Mouse (Mus musculus): ENCODE results near the gene Cys1. TPM values are rescaled to one million over a fixed set of nuclear protein-coding genes. Genes with fewer than 3 reads are reported as not detected.
"Not testable (repeated sequence)": the region's sequence is repeated elsewhere in the genome, so short reads cannot be mapped to it uniquely, and the experiment has no call there.

Gene Cys1
- polyA plus RNA-seq, 1 experiment from 2014 or later = 10.7 TPM

DNA sequence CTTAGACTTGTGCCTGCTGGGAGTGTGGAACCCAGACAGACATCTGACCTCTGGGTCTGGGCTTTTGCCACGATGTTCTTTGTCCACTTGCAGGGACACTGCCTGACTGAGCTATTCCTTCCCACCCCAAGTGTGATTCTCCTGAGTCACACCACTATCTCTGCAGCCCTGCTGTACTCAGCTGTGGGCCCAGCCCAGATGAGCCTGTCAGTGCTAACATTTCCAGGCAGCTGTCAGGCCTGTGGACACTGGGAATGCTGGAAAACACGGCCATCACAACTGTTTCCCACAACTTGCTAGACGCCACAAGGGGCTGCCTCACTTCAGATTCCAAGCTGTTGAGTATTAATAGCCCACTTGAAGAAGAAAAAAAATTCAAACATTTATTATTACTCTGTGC, 21.4 kb upstream of the Cys1 start:
- Histone ChIP-seq H3K27ac (ENCODE audit: low read depth, low read length) (no peak overlapping the region), H3K9ac (ENCODE audit: low read depth, low read length) (no peak overlapping the region), H3K4me1 (ENCODE audit: control insufficient read depth, insufficient read depth, low read length) (peaks cover 5% of the 10 kb centered on the region; the same call in 1 of the 2 replicates), H3K27me3 (ENCODE audit: control insufficient read depth, insufficient read depth, low read length) (no peaks in the 10 kb centered on the region), H3K4me3 (ENCODE audit: low read length) (no peak overlapping the region), H3K9me3 (ENCODE audit: control insufficient read depth, low read length) (no peaks in the 10 kb centered on the region), H3K4me2 (replicated peaks; ENCODE audit: low read depth, low read length) (no peak overlapping the region), H3K36me3 (ENCODE audit: control insufficient read depth, insufficient read depth, low read length) (no peaks in the 10 kb centered on the region)
- no peak for ATAC-seq (ENCODE audit: low FRiP score, low TSS enrichment)
- 90% methylated on average over 3 of the region's 3 CpGs for WGBS

DNA sequence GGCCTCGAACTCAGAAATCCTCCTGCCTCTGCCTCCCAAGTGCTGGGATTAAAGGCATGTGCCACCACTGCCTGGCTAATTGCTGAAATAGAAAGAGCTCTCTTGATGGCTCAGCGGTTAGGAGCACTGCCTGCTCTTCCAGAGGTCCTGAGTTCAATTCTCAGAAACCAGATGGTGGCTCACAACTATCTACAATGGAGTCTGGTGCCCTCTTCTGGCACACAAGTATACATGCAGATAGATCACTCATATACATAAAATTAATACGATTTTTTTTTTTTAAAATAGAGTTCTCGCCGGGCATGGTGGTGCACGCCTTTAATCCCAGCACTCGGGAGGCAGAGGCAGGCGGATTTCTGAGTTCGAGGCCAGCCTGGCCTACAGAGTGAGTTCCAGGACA, 20.0 kb upstream of the Cys1 start:
- 86% methylated on average over 9 of the region's 9 CpGs for WGBS
- H3K4me2 ChIP-seq (replicated peaks; ENCODE audit: low read depth, low read length); H3K36me3 ChIP-seq (ENCODE audit: control insufficient read depth, insufficient read depth, low read length); H3K27ac ChIP-seq (ENCODE audit: low read depth, low read length); H3K4me1 ChIP-seq (ENCODE audit: control insufficient read depth, insufficient read depth, low read length); H3K9me3 ChIP-seq (ENCODE audit: control insufficient read depth, low read length); ATAC-seq (ENCODE audit: low FRiP score, low TSS enrichment); H3K27me3 ChIP-seq (ENCODE audit: control insufficient read depth, insufficient read depth, low read length); H3K9ac ChIP-seq (ENCODE audit: low read depth, low read length); H3K4me3 ChIP-seq (ENCODE audit: low read length): not testable (repeated sequence)

DNA sequence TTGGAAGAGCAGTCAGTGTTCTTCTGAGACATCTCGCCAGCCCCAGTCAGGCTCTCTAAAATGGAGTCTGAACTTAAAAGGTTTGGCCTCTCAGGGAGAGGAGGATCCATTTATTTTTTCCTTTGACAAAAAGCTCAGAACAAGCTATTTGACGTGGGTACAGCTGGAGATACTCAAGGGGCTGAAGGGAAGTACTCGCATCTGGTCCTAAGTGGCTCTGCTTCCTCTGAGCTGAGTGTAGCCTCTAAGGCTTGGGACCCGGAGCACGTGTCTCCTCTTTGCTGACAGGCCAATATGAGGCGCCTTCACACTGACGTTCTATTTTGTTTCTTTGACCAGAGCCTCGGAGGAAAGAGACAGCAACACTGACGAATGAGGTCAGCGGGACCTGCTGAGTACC, 18.0 kb upstream of the Cys1 start:
- H3K4me3 ChIP-seq (ENCODE audit: low read length) = no peak overlapping the region
- H3K9ac ChIP-seq (ENCODE audit: low read depth, low read length) = no peak overlapping the region
- no peaks in the 10 kb centered on the region for H3K36me3 ChIP-seq (ENCODE audit: control insufficient read depth, insufficient read depth, low read length)
- H3K27ac ChIP-seq (ENCODE audit: low read depth, low read length) = no peak overlapping the region
- ATAC-seq (ENCODE audit: low FRiP score, low TSS enrichment) = no peak
- H3K4me1 ChIP-seq (ENCODE audit: control insufficient read depth, insufficient read depth, low read length) = no peaks in the 10 kb centered on the region
- 53% methylated on average over 10 of the region's 10 CpGs for WGBS
- no peaks in the 10 kb centered on the region for H3K9me3 ChIP-seq (ENCODE audit: control insufficient read depth, low read length)
- H3K4me2 ChIP-seq (replicated peaks; ENCODE audit: low read depth, low read length) = no peak overlapping the region
- no peaks in the 10 kb centered on the region for H3K27me3 ChIP-seq (ENCODE audit: control insufficient read depth, insufficient read depth, low read length)

DNA sequence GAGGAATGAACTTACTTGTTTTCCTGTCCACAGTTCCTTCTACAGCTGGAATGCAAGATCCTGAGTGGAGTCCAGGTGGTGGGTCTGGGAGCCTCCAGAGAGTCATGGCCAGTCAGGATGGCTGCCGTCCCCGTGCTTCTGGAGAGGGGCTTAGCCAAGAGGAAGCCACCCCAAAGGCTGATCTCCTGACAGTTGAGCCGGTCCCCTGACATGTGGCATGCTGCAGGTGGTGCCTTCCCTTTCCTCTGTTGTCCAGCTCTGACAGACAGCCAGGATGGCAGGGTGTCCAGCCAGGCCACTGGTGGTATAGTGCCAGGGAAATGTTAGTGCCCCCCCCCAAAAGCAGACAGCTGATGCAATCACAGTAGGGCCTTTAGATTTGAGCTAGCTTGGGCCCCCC, 16.9 kb upstream of the Cys1 start:
- no peaks in the 10 kb centered on the region for H3K4me1 ChIP-seq (ENCODE audit: control insufficient read depth, insufficient read depth, low read length)
- no peak overlapping the region for H3K4me3 ChIP-seq (ENCODE audit: low read length)
- no peaks in the 10 kb centered on the region for H3K36me3 ChIP-seq (ENCODE audit: control insufficient read depth, insufficient read depth, low read length)
- H3K4me2 ChIP-seq (replicated peaks; ENCODE audit: low read depth, low read length) = no peak overlapping the region
- H3K9ac ChIP-seq (ENCODE audit: low read depth, low read length) = no peak overlapping the region
- no peak overlapping the region for H3K27ac ChIP-seq (ENCODE audit: low read depth, low read length)
- H3K9me3 ChIP-seq (ENCODE audit: control insufficient read depth, low read length) = no peaks in the 10 kb centered on the region
- WGBS = 74% methylated on average over 3 of the region's 3 CpGs
- no peaks in the 10 kb centered on the region for H3K27me3 ChIP-seq (ENCODE audit: control insufficient read depth, insufficient read depth, low read length)
- ATAC-seq (ENCODE audit: low FRiP score, low TSS enrichment) = no peak

DNA sequence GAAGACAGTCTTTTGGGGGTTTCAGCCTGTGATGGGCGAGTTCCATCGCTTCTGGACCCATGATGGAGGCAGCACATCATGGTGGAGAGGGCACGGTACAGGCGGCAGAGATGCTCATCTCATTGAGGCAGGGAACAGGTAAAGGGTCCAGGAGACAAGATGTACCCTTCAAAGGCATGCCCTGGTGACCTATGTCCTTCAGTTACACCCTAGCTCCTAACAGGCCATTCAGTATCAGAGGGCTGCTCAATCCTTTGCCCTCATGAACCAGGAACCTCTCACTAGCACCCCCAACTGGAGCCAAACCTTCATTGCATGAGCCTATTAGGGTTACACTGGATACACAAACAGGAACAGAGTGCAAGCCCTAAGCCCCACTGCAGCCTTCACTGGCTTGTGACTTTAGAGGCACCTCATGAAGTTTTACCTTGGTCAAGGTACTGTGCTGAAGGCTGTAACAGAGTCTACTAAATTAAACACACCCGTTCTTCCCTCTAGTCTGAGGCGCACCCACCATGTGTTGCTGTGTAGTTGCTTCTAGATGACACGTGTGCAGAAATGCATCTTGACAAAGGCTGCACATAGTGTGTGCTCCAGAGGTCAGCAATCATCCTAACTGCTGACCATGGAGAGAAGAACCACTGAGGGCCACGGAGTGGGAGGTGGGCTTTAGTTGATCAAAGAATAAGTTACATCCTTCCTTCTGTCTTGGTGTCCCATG, 16.0 kb upstream of the Cys1 start:
- Histone ChIP-seq H3K9ac (ENCODE audit: low read depth, low read length) (no peak overlapping the region), H3K9me3 (ENCODE audit: control insufficient read depth, low read length) (no peaks in the 10 kb centered on the region), H3K4me3 (ENCODE audit: low read length) (no peak overlapping the region), H3K4me1 (ENCODE audit: control insufficient read depth, insufficient read depth, low read length) (no peaks in the 10 kb centered on the region), H3K27ac (ENCODE audit: low read depth, low read length) (no peak overlapping the region), H3K36me3 (ENCODE audit: control insufficient read depth, insufficient read depth, low read length) (no peaks in the 10 kb centered on the region), H3K27me3 (ENCODE audit: control insufficient read depth, insufficient read depth, low read length) (no peaks in the 10 kb centered on the region), H3K4me2 (replicated peaks; ENCODE audit: low read depth, low read length) (no peak overlapping the region)
- peak; percentile 25; the same call in 1 of the 2 replicates for ATAC-seq (ENCODE audit: low FRiP score, low TSS enrichment)
- 56% methylated on average over 8 of the region's 8 CpGs for WGBS

DNA sequence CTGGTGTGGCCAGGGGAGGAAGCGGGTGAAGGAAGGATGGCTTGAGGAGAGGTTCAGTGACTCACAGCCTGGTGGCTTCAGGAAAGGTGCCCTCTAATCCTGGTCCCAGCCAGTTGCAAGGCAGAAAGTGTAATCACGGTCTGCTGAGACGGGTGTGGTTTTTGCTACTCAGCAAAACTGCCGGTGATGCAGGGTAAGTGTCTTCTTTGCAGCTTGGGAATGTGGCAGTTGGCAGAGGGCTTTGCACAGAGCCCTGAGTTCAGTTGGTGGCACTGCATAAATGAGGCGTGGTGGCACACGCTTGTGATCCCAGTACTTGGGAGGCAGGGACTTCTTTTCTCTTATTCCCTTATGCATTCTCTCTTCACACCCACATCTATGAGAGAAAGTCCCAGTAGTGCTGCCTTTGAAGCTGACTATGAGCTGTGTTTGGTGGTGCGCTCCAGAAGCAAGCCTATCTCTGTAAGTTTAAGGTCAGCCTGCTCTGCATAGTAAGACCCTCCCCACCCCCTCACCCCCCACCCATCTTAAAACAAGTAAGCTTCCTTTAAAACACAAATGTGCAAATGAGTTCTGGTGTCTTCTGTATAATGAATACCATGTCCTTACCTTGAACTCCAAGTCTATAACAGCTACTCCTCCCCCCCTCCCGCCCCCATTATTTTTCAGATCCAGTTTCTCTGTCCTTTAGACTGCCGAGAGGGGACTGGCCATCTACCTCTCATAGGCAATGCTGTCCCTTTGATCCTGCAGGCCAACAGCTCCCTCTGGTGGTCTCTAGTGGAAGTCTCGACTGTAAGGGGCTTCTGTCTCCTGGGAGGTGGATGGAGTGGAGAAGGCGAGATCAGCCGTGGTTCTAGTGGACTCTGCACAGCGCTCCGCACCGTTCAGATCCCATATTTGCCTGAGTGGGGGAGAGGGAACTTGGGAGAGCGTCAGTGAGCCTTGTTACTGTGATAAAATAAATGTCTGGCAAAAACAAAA, 15.2 kb upstream of the Cys1 start:
- Histone ChIP-seq H3K27me3 (ENCODE audit: control insufficient read depth, insufficient read depth, low read length) (no peaks in the 10 kb centered on the region), H3K4me3 (ENCODE audit: low read length) (no peak overlapping the region), H3K4me2 (replicated peaks; ENCODE audit: low read depth, low read length) (no peak overlapping the region), H3K4me1 (ENCODE audit: control insufficient read depth, insufficient read depth, low read length) (no peaks in the 10 kb centered on the region), H3K27ac (ENCODE audit: low read depth, low read length) (no peak overlapping the region), H3K9me3 (ENCODE audit: control insufficient read depth, low read length) (no peaks in the 10 kb centered on the region), H3K36me3 (ENCODE audit: control insufficient read depth, insufficient read depth, low read length) (no peaks in the 10 kb centered on the region), H3K9ac (ENCODE audit: low read depth, low read length) (no peak overlapping the region)
- 36% methylated on average over 16 of the region's 16 CpGs for WGBS
- ATAC-seq (ENCODE audit: low FRiP score, low TSS enrichment) = peak; percentile 86

DNA sequence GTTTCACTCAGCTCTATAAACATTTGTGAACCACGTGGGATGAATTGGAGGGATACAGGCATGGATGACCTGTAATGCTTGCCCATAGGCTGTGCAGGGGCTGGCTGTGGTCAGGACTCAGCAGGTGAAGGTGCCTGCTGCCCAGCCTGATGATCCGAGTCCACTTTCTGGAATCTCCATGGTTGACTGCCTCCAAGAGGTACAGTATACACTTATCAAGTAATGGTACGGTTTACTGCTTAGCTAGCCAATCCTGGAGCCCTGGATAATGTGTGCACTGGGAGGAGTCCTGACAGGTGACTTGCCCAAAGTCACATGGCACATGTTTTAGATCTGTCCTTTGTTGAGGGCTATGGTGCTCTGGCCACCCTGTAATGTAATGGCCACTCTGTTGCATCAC, 8.7 kb upstream of the Cys1 start:
- Histone ChIP-seq H3K4me2 (replicated peaks; ENCODE audit: low read depth, low read length) (no peak overlapping the region), H3K4me1 (ENCODE audit: control insufficient read depth, insufficient read depth, low read length) (no peaks in the 10 kb centered on the region), H3K4me3 (ENCODE audit: low read length) (no peak overlapping the region), H3K27ac (ENCODE audit: low read depth, low read length) (peak overlapping the region; percentile 30; the same call in 1 of the 2 replicates), H3K9me3 (ENCODE audit: control insufficient read depth, low read length) (no peaks in the 10 kb centered on the region; the same call in 1 of the 2 replicates), H3K36me3 (ENCODE audit: control insufficient read depth, insufficient read depth, low read length) (no peaks in the 10 kb centered on the region), H3K9ac (ENCODE audit: low read depth, low read length) (no peak overlapping the region), H3K27me3 (ENCODE audit: control insufficient read depth, insufficient read depth, low read length) (no peaks in the 10 kb centered on the region)
- peak; percentile 41; the same call in 1 of the 2 replicates for ATAC-seq (ENCODE audit: low FRiP score, low TSS enrichment)
- WGBS = 46% methylated on average over 3 of the region's 3 CpGs

DNA sequence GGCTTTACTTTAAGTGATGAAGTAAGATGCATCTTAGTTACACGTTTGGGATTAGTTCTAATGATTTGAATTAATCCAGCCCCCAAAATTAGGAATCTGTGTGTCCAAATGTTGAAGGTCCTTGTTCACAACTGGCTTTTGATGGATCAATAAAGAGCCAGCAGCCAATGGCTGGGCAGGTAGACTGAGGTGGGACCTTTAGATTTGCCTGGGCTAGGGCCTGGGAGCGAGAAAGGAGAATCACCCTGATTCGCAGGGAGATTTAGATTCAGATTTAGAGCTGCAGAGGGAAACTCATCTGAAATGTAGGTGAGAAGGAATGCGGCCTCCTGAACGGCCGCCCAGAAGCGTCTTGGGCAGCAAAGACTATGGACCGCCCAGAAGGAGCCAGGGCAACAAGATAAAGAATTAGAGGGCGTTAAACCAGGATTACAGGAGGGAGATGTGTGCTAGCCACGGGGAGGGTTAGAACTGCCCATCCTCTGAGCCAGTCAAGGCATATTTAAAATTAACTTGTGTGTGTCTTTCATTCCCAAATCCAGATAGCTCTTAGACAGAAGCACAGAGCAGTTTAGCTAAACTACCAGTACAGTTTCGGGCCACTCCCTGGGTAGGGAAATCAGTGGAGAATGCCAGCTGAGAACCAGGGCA, 5.2 kb upstream of the Cys1 start:
- ATAC-seq (ENCODE audit: low FRiP score, low TSS enrichment) = no peak
- Histone ChIP-seq H3K9me3 (ENCODE audit: control insufficient read depth, low read length) (no peaks in the 10 kb centered on the region; the same call in 1 of the 2 replicates), H3K27me3 (ENCODE audit: control insufficient read depth, insufficient read depth, low read length) (peaks cover 12% of the 10 kb centered on the region; the same call in 1 of the 2 replicates), H3K4me2 (replicated peaks; ENCODE audit: low read depth, low read length) (no peak overlapping the region), H3K27ac (ENCODE audit: low read depth, low read length) (peak overlapping the region; percentile 86), H3K4me1 (ENCODE audit: control insufficient read depth, insufficient read depth, low read length) (peaks cover 15% of the 10 kb centered on the region), H3K36me3 (ENCODE audit: control insufficient read depth, insufficient read depth, low read length) (no peaks in the 10 kb centered on the region), H3K9ac (ENCODE audit: low read depth, low read length) (no peak overlapping the region), H3K4me3 (ENCODE audit: low read length) (no peak overlapping the region)
- 63% methylated on average over 11 of the region's 11 CpGs for WGBS

All from kidney, embryonic 14.5 days (tissue).